Mouse (Mus musculus) spleen, adult 2 months (tissue): ENCODE measurements around the gene Sat2. TPM values are rescaled to one million over a fixed set of nuclear protein-coding genes. Genes with fewer than 3 reads are reported as not detected.

Experiments
- DNase-seq, 2 experiments: peaks; one replicate each; pipeline versions ENCODE4 v3.0.0 to v3.0.0-alpha.2; 2012 to 2021; ENCODE audit warnings: low spot score in 2 of 2, low read depth in 1 of 2
- H3K27ac ChIP-seq: fragments of 200-500 bp; 2 replicates; pipeline ENCODE4 v1.5.1; 2012; ENCODE audit warnings: low read length, inconsistent platforms; ENCODE audit not compliant: insufficient read depth
- H3K27me3 ChIP-seq: fragments of 200-500 bp; 2 replicates; pipeline ENCODE4 v1.6.1; 2012; ENCODE audit warnings: mild to moderate bottlenecking, moderate library complexity, low read length, inconsistent platforms; ENCODE audit not compliant: control insufficient read depth, insufficient read depth
- H3K36me3 ChIP-seq: fragments of 200-500 bp; 2 replicates; pipeline ENCODE4 v1.6.1; 2012; ENCODE audit warnings: mild to moderate bottlenecking, low read length, inconsistent platforms; ENCODE audit not compliant: control insufficient read depth, insufficient read depth
- H3K4me1 ChIP-seq: fragments of 200-500 bp; 2 replicates; pipeline ENCODE4 v1.6.1; 2011; ENCODE audit warnings: inconsistent platforms; ENCODE audit not compliant: control insufficient read depth, insufficient read depth, insufficient read length
- H3K4me3 ChIP-seq: fragments of 200-500 bp; 2 replicates; pipeline ENCODE4 v1.5.1; 2011; ENCODE audit warnings: mild to moderate bottlenecking, inconsistent platforms; ENCODE audit not compliant: insufficient read depth, insufficient read length; ENCODE audit errors: extremely low read depth
- CTCF ChIP-seq: fragments of 200-500 bp; IDR thresholded peaks from 2 replicates; pipeline ENCODE4 v1.5.1; 2011; ENCODE audit warnings: mild to moderate bottlenecking, inconsistent platforms; ENCODE audit not compliant: insufficient read depth, insufficient read length, insufficient replicate concordance; ENCODE audit errors: extremely low read depth
- POLR2A ChIP-seq: fragments of 200-500 bp; IDR thresholded peaks from 2 replicates; pipeline ENCODE4 v1.6.1; 2011; ENCODE audit warnings: low read depth, low read length, inconsistent platforms
- WGBS: fragments of 180-500 bp; shearing (Covaris S2); methylation state at CpG from one replicate; pipeline ENCODE4 v1.1.7; 2018; 5-methylcytosine and 5-hydroxymethylcytosine counted together
- polyA plus RNA-seq: library from polyadenylated mRNA; depleted of rRNA; stranded (reverse); fragments of >200 nt; gene quantifications from 2 replicates; pipeline ENCODE4 v1.2.3, GENCODE M21; 2012

The Sat2 gene
- polyA plus RNA-seq, 1 experiment, result 1.1 TPM

DNA sequence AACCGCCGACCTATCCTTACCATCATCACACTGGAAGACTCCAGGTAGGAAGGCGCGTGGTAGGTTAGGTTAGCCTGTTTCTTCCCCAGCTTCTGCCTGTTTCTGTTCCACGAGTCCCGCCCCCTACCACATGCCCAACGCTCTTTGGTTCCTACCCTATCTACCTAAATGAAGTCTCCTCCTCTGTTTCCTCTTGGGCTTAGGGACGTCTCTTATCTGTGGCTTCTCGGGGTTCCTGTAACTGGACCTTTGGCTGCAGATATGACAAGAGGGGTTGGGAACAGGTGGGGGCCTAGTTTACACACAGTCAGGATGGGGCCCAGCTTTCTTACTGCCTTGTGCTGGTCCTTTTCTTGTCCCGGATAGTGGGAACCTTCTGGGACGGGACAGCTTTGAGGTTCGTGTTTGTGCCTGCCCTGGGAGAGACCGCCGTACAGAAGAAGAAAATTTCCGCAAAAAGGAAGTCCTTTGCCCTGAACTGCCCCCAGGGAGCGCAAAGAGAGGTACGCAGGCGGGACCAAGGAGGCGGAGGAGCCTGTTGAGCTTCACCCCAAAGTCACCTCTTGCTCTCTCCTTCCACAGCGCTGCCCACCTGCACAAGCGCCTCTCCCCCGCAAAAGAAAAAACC lies 32.5 kb upstream of the Sat2 start:
- H3K27me3 ChIP-seq, result no peaks in the 10 kb centered on the region
- H3K36me3 ChIP-seq, result peaks cover 47% of the 10 kb centered on the region
- no peak overlapping the region for H3K27ac ChIP-seq
- no peak for TF ChIP-seq CTCF
- no peak for TF ChIP-seq POLR2A
- no peak overlapping the region for H3K4me3 ChIP-seq
- H3K4me1 ChIP-seq, result peaks cover 8% of the 10 kb centered on the region; the same call in 1 of the 2 replicates
- no peak for DNase-seq
- WGBS, result 81% methylated on average over 22 of the region's 22 CpGs

DNA sequence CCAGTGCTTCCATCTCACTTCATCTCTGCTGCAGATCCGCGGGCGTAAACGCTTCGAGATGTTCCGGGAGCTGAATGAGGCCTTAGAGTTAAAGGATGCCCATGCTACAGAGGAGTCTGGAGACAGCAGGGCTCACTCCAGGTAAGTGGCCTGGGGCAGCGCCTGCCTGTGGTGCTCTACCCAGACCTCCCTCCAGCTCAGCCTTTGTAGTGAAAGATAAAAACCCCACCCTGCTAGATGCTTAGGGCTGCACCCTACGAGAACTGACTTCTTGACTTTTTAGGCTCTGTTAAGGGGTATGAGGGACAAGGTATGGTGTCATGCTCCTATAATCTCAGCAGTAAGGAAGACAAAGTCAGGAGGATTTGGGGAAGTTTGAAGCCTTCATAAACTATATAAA lies 31.2 kb upstream of the Sat2 start:
- Histone ChIP-seq H3K27me3 (no peaks in the 10 kb centered on the region), H3K36me3 (peaks cover 47% of the 10 kb centered on the region), H3K4me3 (no peak overlapping the region), H3K27ac (no peak overlapping the region), H3K4me1 (peaks cover 5% of the 10 kb centered on the region; the same call in 1 of the 2 replicates)
- TF ChIP-seq POLR2A (no peak), CTCF (no peak)
- WGBS, result 95% methylated on average over 8 of the region's 8 CpGs
- no peak for DNase-seq

DNA sequence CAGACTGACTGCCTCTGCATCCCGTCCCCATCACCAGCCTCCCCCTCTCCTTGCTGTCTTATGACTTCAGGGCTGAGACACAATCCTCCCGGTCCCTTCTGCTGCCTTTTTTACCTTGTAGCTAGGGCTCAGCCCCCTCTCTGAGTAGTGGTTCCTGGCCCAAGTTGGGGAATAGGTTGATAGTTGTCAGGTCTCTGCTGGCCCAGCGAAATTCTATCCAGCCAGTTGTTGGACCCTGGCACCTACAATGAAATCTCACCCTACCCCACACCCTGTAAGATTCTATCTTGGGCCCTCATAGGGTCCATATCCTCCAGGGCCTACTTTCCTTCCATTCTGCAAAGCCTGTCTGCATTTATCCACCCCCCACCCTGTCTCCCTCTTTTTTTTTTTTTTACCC lies 30.4 kb upstream of the Sat2 start:
- Histone ChIP-seq H3K4me1 (no peaks in the 10 kb centered on the region), H3K4me3 (no peak overlapping the region), H3K27ac (no peak overlapping the region), H3K36me3 (peaks cover 47% of the 10 kb centered on the region), H3K27me3 (no peaks in the 10 kb centered on the region)
- 87% methylated on average over 3 of the region's 3 CpGs for WGBS
- TF ChIP-seq CTCF (no peak), POLR2A (no peak)
- no peak for DNase-seq

DNA sequence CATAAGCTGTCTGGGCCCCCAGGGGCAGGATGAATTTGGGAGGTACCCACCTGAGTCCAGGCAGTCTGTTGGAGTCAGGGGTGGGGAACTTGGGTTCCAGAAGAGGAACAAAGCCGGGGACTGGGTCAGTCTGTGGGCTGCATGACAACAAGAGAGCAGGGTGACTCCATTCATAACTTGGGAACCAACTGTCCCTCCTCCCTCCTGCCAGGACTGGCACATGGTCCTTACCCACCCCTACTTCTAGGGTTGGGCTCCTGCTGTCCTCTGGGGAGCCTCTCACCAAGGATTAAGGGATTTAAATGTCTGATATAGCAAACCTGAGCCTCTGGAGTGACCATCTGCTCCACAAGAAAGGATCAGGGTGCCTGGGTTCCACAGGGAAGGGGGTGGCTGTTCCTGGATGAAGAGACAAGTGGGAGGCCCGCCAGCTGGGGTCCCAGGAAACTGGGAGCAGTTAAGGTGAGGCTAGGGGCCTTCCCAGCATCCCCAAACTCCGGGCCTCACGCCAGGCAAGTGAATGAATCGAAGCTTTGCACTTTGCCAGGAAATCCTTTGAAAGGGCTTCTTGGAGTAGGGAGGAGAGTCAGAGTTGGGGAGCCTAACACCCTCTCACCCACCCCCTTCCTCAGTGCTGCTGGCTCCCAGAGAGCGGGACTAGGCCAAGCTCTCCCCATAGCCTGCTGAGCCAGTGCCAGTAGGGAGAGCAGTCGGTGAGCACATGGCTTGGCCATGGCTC lies 29.8 kb upstream of the Sat2 start:
- no peaks in the 10 kb centered on the region for H3K4me1 ChIP-seq
- no peak overlapping the region for H3K27ac ChIP-seq

DNA sequence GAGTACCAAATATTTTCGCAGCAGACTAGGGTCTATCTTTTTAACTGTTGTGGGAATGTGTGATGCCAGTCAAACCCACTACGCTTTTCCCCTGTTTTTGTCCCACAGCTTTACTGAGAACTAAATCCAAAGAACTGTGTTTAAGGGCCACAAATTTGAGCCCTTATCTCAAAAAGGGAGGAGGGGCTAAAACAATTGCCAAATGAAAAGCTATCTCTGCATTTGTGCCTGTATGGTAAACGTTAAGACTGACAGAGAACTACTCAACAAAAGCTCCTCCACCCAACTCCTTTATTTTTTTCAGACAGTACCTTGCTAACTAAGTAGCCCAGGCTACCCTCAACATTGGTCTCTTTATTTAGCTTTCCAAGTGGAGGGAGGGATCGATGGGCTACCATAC lies 29.0 kb upstream of the Sat2 start:
- TF ChIP-seq POLR2A, result no peak
- TF ChIP-seq CTCF, result no peak
- no peak overlapping the region for H3K27ac ChIP-seq
- H3K4me1 ChIP-seq, result no peaks in the 10 kb centered on the region
- H3K27me3 ChIP-seq, result no peaks in the 10 kb centered on the region
- 77% methylated on average over 4 of the region's 4 CpGs for WGBS
- H3K36me3 ChIP-seq, result peaks cover 39% of the 10 kb centered on the region
- no peak for DNase-seq
- no peak overlapping the region for H3K4me3 ChIP-seq

More for the DNA sequence above, 29.8 kb upstream of the Sat2 start:
- Histone ChIP-seq H3K36me3 (peaks cover 46% of the 10 kb centered on the region), H3K27me3 (no peaks in the 10 kb centered on the region), H3K4me3 (no peak overlapping the region)
- TF ChIP-seq CTCF (no peak), POLR2A (no peak)
- 81% methylated on average over 7 of the region's 7 CpGs for WGBS
- DNase-seq, result no peak

DNA sequence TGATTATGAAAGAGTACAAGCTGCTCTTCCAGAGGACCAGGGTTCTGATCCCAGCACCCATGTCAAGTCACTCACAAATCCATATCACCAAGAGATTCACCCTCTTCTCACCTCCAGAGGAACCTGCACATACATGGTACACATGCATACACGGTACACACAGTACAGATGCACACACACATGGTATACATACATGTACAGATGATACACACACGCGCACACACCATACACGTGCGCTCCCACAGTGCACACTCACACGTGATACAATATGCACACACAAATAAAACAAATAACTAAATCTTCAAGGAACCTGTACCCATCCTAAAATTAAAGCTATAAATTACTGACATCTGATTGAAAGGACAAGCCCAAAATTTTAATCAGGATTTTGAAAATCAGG lies 27.0 kb upstream of the Sat2 start:
- Histone ChIP-seq H3K27ac (no peak overlapping the region), H3K4me1 (no peaks in the 10 kb centered on the region), H3K36me3 (peaks cover 18% of the 10 kb centered on the region), H3K4me3 (no peak overlapping the region), H3K27me3 (no peaks in the 10 kb centered on the region)
- TF ChIP-seq POLR2A (no peak), CTCF (no peak)
- no peak for DNase-seq
- 96% methylated on average over 6 of the region's 6 CpGs for WGBS

- H3K27ac ChIP-seq, result no peak overlapping the region
- WGBS, result 24% methylated on average over 9 of the region's 9 CpGs
- H3K4me3 ChIP-seq, result no peak overlapping the region
Observed at GRCm38 (mm10) chr11:69599436-69599835, 22.4 kb upstream of the Sat2 start.

More at GRCm38 (mm10) chr11:69599436-69599835, 22.4 kb upstream of the Sat2 start:
- H3K36me3 ChIP-seq, result no peaks in the 10 kb centered on the region
- peaks cover under 1% of the 10 kb centered on the region; the same call in 1 of the 2 replicates for H3K27me3 ChIP-seq
- DNase-seq, result no peak
- TF ChIP-seq POLR2A, result no peak
- TF ChIP-seq CTCF, result no peak
- no peaks in the 10 kb centered on the region for H3K4me1 ChIP-seq
